Mouse (Mus musculus): Measurements from ENCODE around the gene Fggy. TPM values are rescaled to one million over a fixed set of nuclear protein-coding genes. Genes with fewer than 3 reads are reported as not detected.

The Fggy gene
- polyA plus RNA-seq, 1 experiment: 5.7 TPM

GRCm38 (mm10) chr4:95771542-95771941, 214.2 kb downstream of the Fggy start:
- H3K27ac ChIP-seq (ENCODE audit: control insufficient read depth, insufficient read depth, low read depth, low read length): no peak overlapping the region

GRCm38 (mm10) chr4:95771945-95772344, 214.6 kb downstream of the Fggy start:
- Histone ChIP-seq H3K27me3 (ENCODE audit: control insufficient read depth, insufficient read depth, low read length) (no peaks in the 10 kb centered on the region), H3K4me3 (ENCODE audit: control insufficient read depth, low read depth, low read length) (no peak overlapping the region), H3K4me1 (ENCODE audit: control insufficient read depth, insufficient read depth, low read length) (no peaks in the 10 kb centered on the region), H3K27ac (ENCODE audit: control insufficient read depth, insufficient read depth, low read depth, low read length) (no peak overlapping the region), H3K36me3 (ENCODE audit: control insufficient read depth, insufficient read depth, low read length) (no peaks in the 10 kb centered on the region)
- no peak for TF ChIP-seq POLR2A (IDR thresholded peaks at IDR 0.05; ENCODE audit: control insufficient read depth, low read depth, low read length)
- no peak for TF ChIP-seq CTCF (IDR thresholded peaks at IDR 0.05; ENCODE audit: control insufficient read depth, insufficient read depth, insufficient replicate concordance, low read depth, low read length)

More at GRCm38 (mm10) chr4:95771542-95771941, 214.2 kb downstream of the Fggy start:
- TF ChIP-seq CTCF (IDR thresholded peaks at IDR 0.05; ENCODE audit: control insufficient read depth, insufficient read depth, insufficient replicate concordance, low read depth, low read length) (no peak), POLR2A (IDR thresholded peaks at IDR 0.05; ENCODE audit: control insufficient read depth, low read depth, low read length) (no peak)
- H3K27me3 ChIP-seq (ENCODE audit: control insufficient read depth, insufficient read depth, low read length): no peaks in the 10 kb centered on the region
- H3K36me3 ChIP-seq (ENCODE audit: control insufficient read depth, insufficient read depth, low read length): no peaks in the 10 kb centered on the region
- H3K4me1 ChIP-seq (ENCODE audit: control insufficient read depth, insufficient read depth, low read length): no peaks in the 10 kb centered on the region
- H3K4me3 ChIP-seq (ENCODE audit: control insufficient read depth, low read depth, low read length): no peak overlapping the region

GRCm38 (mm10) chr4:95772663-95773062, 215.4 kb downstream of the Fggy start:
- Histone ChIP-seq H3K27ac (ENCODE audit: control insufficient read depth, insufficient read depth, low read depth, low read length) (no peak overlapping the region), H3K27me3 (ENCODE audit: control insufficient read depth, insufficient read depth, low read length) (no peaks in the 10 kb centered on the region), H3K4me1 (ENCODE audit: control insufficient read depth, insufficient read depth, low read length) (no peaks in the 10 kb centered on the region), H3K36me3 (ENCODE audit: control insufficient read depth, insufficient read depth, low read length) (no peaks in the 10 kb centered on the region), H3K4me3 (ENCODE audit: control insufficient read depth, low read depth, low read length) (no peak overlapping the region)
- TF ChIP-seq CTCF (IDR thresholded peaks at IDR 0.05; ENCODE audit: control insufficient read depth, insufficient read depth, insufficient replicate concordance, low read depth, low read length): no peak
- TF ChIP-seq POLR2A (IDR thresholded peaks at IDR 0.05; ENCODE audit: control insufficient read depth, low read depth, low read length): no peak

- no peak overlapping the region for H3K27ac ChIP-seq (ENCODE audit: control insufficient read depth, insufficient read depth, low read depth, low read length)
- H3K27me3 ChIP-seq (ENCODE audit: control insufficient read depth, insufficient read depth, low read length): no peaks in the 10 kb centered on the region
- H3K36me3 ChIP-seq (ENCODE audit: control insufficient read depth, insufficient read depth, low read length): no peaks in the 10 kb centered on the region
- H3K4me1 ChIP-seq (ENCODE audit: control insufficient read depth, insufficient read depth, low read length): no peaks in the 10 kb centered on the region
- no peak overlapping the region for H3K4me3 ChIP-seq (ENCODE audit: control insufficient read depth, low read depth, low read length)
- no peak for TF ChIP-seq CTCF (IDR thresholded peaks at IDR 0.05; ENCODE audit: control insufficient read depth, insufficient read depth, insufficient replicate concordance, low read depth, low read length)
- TF ChIP-seq POLR2A (IDR thresholded peaks at IDR 0.05; ENCODE audit: control insufficient read depth, low read depth, low read length): no peak
Observed at GRCm38 (mm10) chr4:95775574-95775973, 218.3 kb downstream of the Fggy start.

- H3K4me3 ChIP-seq (ENCODE audit: control insufficient read depth, low read depth, low read length): no peak overlapping the region
- TF ChIP-seq POLR2A (IDR thresholded peaks at IDR 0.05; ENCODE audit: control insufficient read depth, low read depth, low read length) (no peak), CTCF (IDR thresholded peaks at IDR 0.05; ENCODE audit: control insufficient read depth, insufficient read depth, insufficient replicate concordance, low read depth, low read length) (no peak)
- H3K27ac ChIP-seq (ENCODE audit: control insufficient read depth, insufficient read depth, low read depth, low read length): no peak overlapping the region
- no peaks in the 10 kb centered on the region for H3K27me3 ChIP-seq (ENCODE audit: control insufficient read depth, insufficient read depth, low read length)
- H3K36me3 ChIP-seq (ENCODE audit: control insufficient read depth, insufficient read depth, low read length): no peaks in the 10 kb centered on the region
- H3K4me1 ChIP-seq (ENCODE audit: control insufficient read depth, insufficient read depth, low read length): no peaks in the 10 kb centered on the region
Observed at GRCm38 (mm10) chr4:95777839-95778238, 220.5 kb downstream of the Fggy start.

GRCm38 (mm10) chr4:95778528-95778927, 221.2 kb downstream of the Fggy start:
- H3K36me3 ChIP-seq (ENCODE audit: control insufficient read depth, insufficient read depth, low read length): no peaks in the 10 kb centered on the region
- H3K4me3 ChIP-seq (ENCODE audit: control insufficient read depth, low read depth, low read length): no peak overlapping the region
- no peaks in the 10 kb centered on the region for H3K27me3 ChIP-seq (ENCODE audit: control insufficient read depth, insufficient read depth, low read length)
- H3K4me1 ChIP-seq (ENCODE audit: control insufficient read depth, insufficient read depth, low read length): no peaks in the 10 kb centered on the region
- TF ChIP-seq CTCF (IDR thresholded peaks at IDR 0.05; ENCODE audit: control insufficient read depth, insufficient read depth, insufficient replicate concordance, low read depth, low read length): no peak
- no peak for TF ChIP-seq POLR2A (IDR thresholded peaks at IDR 0.05; ENCODE audit: control insufficient read depth, low read depth, low read length)
- H3K27ac ChIP-seq (ENCODE audit: control insufficient read depth, insufficient read depth, low read depth, low read length): no peak overlapping the region

GRCm38 (mm10) chr4:95784146-95784895, 227.0 kb downstream of the Fggy start:
- H3K36me3 ChIP-seq (ENCODE audit: control insufficient read depth, insufficient read depth, low read length): no peaks in the 10 kb centered on the region
- no peaks in the 10 kb centered on the region for H3K4me1 ChIP-seq (ENCODE audit: control insufficient read depth, insufficient read depth, low read length)
- H3K27me3 ChIP-seq (ENCODE audit: control insufficient read depth, insufficient read depth, low read length): no peaks in the 10 kb centered on the region
- H3K4me3 ChIP-seq (ENCODE audit: control insufficient read depth, low read depth, low read length): no peak overlapping the region
- TF ChIP-seq CTCF (IDR thresholded peaks at IDR 0.05; ENCODE audit: control insufficient read depth, insufficient read depth, insufficient replicate concordance, low read depth, low read length) (no peak), POLR2A (IDR thresholded peaks at IDR 0.05; ENCODE audit: control insufficient read depth, low read depth, low read length) (no peak)
- no peak overlapping the region for H3K27ac ChIP-seq (ENCODE audit: control insufficient read depth, insufficient read depth, low read depth, low read length)
